Mouse (Mus musculus) intestine, postnatal 0 days (tissue): ENCODE results near the gene Adamtsl4. TPM values are rescaled to one million over a fixed set of nuclear protein-coding genes. Genes with fewer than 3 reads are reported as not detected.

Source experiments
- ATAC-seq: fragments of 200-750 bp; cut with Nextera tagmentation; 2 replicates; pipeline ENCODE4 v1.8.0; 2017; ENCODE audit warnings: mild to moderate bottlenecking, moderate TSS enrichment, moderate library complexity
- H3K27ac ChIP-seq: fragments of 300-500 bp; sonication (generic); 2 replicates; pipeline ENCODE4 v1.5.1; 2014; ENCODE audit warnings: mild to moderate bottlenecking, low read depth, low read length, moderate library complexity
- H3K27me3 ChIP-seq: fragments of 300-500 bp; sonication (generic); replicated peaks from 2 replicates; pipeline ENCODE4 v1.6.1; 2014; ENCODE audit warnings: low read length, mixed read lengths; ENCODE audit not compliant: control insufficient read depth, insufficient read depth
- H3K36me3 ChIP-seq: fragments of 300-500 bp; sonication (generic); 2 replicates; pipeline ENCODE4 v1.6.1; 2014; ENCODE audit warnings: mild to moderate bottlenecking, moderate library complexity; ENCODE audit not compliant: control insufficient read depth, insufficient read depth
- H3K4me1 ChIP-seq: fragments of 300-500 bp; sonication (generic); replicated peaks from 2 replicates; pipeline ENCODE4 v1.6.1; 2014; ENCODE audit warnings: antibody characterized with exemption, low read length, mixed read lengths; ENCODE audit not compliant: control insufficient read depth, insufficient read depth
- H3K4me2 ChIP-seq: fragments of 300-500 bp; sonication (generic); replicated peaks from 2 replicates; pipeline ENCODE4 v1.6.1; 2014; ENCODE audit warnings: low read depth, mild to moderate bottlenecking, moderate library complexity
- H3K4me3 ChIP-seq: fragments of 300-500 bp; sonication (generic); 2 replicates; pipeline ENCODE4 v1.5.1; 2014; ENCODE audit warnings: low read depth, low read length
- H3K9ac ChIP-seq: fragments of 300-500 bp; sonication (generic); 2 replicates; pipeline ENCODE4 v1.6.1; 2014; ENCODE audit warnings: mild to moderate bottlenecking, low read depth, low read length
- H3K9me3 ChIP-seq: fragments of 300-500 bp; sonication (generic); 2 replicates; pipeline ENCODE4 v1.6.1; 2016; ENCODE audit warnings: mixed run types; ENCODE audit not compliant: control insufficient read depth
- CTCF ChIP-seq: sonication (generic); IDR thresholded peaks from 2 replicates; pipeline ENCODE4 v1.5.1; 2016; ENCODE audit warnings: low read depth, mild to moderate bottlenecking, control low read depth, antibody characterized with exemption, moderate library complexity
- WGBS: fragments of 180-500 bp; shearing (Covaris S2); extraction: QIAGEN DNeasy Blood & Tissue Kit; methylation state at CpG from one replicate; pipeline ENCODE4 v1.1.7; 2014; 5-methylcytosine and 5-hydroxymethylcytosine counted together
- polyA plus RNA-seq: library from polyadenylated mRNA; unstranded; fragments of >200 nt; fragmentation: Nextera tagmentation; extraction: Ambion mirVana; gene quantifications from 2 replicates; pipeline ENCODE4 v1.2.1, GENCODE M21; 2015

The Adamtsl4 gene
- polyA plus RNA-seq, 1 experiment from 2014 or later, result 3.8 TPM

DNA sequence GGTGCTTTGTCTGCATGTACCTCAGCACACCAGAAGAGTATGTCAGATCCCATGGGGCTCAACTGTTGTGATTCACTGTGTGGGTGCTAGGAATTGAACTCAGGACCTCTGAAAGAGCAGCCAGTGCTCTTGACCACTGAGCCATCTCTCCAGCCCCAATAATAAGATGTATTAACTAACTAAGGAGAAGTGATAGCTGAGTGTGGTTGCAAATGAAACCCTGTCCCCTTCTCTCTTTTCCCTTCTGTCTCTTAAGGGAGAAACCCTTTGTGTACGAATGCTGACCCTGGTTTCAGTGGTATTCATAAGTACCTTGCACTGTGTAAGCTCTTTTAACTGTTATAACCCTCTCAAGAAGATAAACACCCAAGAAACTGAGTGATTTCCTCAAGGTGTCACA is 28.4 kb upstream of the Adamtsl4 start:
- 0 out of 2 replicates have a peak, but pooled peaks cover 6% of the 10 kb centered on the region for H3K9me3 ChIP-seq
- no peak overlapping the region for H3K9ac ChIP-seq
- H3K27ac ChIP-seq, result no peak overlapping the region
- TF ChIP-seq CTCF, result no peak
- no peaks in the 10 kb centered on the region for H3K36me3 ChIP-seq
- H3K4me1 ChIP-seq, result no peaks in the 10 kb centered on the region
- no peak overlapping the region for H3K4me2 ChIP-seq
- WGBS, result 90% methylated on average over 1 of the region's 1 CpGs
- H3K27me3 ChIP-seq, result no peaks in the 10 kb centered on the region
- ATAC-seq, result no peak
- no peak overlapping the region for H3K4me3 ChIP-seq

DNA sequence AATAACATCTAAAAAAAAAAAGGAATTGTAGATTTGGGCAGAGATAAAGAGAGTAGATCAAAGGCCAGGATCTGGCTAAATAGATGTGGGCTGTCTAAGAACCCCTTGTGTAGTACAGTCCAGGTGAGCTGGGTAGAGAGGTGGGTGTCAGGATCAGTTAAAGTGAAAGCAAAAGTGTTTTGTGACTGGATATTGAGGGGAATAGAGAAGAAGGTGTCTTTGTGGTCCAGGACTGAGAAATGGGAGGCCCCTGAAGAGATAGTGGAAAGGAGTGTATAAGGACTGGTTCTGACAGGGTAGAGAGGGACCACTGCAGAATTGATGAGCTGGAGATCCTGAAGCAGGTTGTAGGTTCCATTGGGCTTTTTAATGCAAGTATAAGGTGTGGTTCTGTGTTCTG is 22.2 kb upstream of the Adamtsl4 start:
- TF ChIP-seq CTCF, result no peak
- ATAC-seq, result no peak
- H3K27ac ChIP-seq, result no peak overlapping the region

DNA sequence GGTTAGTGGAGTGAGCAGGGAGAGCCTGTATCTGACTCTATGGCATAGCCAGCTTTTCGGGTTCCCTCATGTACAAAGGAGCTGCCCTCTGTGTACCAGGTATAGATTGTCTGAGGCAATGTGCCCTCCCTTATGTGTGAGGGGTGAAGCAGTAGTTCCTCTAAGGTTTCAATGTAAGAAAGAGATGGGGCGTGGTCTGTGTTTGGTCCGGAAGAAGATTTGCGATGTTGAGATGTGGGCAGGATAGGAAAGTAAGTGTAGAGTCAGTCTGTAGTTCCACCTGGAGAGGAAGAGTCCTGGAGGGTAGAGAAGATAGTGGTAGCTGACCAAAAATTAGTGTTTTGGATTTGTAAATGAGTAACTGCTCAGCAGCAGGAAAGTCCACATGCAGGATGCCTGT is 21.3 kb upstream of the Adamtsl4 start:
- Histone ChIP-seq H3K9ac (no peak overlapping the region), H3K9me3 (0 out of 2 replicates have a peak, but pooled peaks cover 6% of the 10 kb centered on the region), H3K36me3 (no peaks in the 10 kb centered on the region), H3K4me3 (no peak overlapping the region), H3K27ac (no peak overlapping the region), H3K27me3 (no peaks in the 10 kb centered on the region), H3K4me2 (no peak overlapping the region), H3K4me1 (no peaks in the 10 kb centered on the region)
- ATAC-seq, result no peak
- no peak for TF ChIP-seq CTCF
- 86% methylated on average over 4 of the region's 4 CpGs for WGBS

More for the DNA sequence above, 22.2 kb upstream of the Adamtsl4 start:
- Histone ChIP-seq H3K27me3 (no peaks in the 10 kb centered on the region), H3K4me2 (no peak overlapping the region), H3K9me3 (0 out of 2 replicates have a peak, but pooled peaks cover 6% of the 10 kb centered on the region), H3K4me3 (no peak overlapping the region), H3K36me3 (no peaks in the 10 kb centered on the region), H3K4me1 (no peaks in the 10 kb centered on the region), H3K9ac (no peak overlapping the region)

DNA sequence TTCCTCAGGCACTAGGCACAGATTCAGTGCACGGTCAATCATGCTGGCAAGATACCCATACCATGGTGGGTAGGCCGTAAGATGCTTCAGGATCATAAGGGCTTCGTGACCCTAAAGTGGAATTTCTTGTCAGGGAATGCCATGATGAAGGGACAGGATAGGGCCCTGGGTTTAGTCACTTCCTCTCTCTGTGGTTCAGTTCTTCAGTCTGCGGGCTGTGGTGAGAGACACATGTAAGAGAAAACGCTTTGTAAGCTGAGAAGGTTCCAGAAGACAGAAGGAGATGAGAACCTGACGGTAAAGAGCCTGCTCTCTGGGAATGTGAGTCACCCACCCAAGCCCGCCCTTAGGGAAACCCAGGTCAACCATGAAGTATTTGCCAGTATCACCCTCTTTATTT is 19.8 kb upstream of the Adamtsl4 start:
- H3K27me3 ChIP-seq, result no peaks in the 10 kb centered on the region
- H3K4me1 ChIP-seq, result no peaks in the 10 kb centered on the region
- H3K4me2 ChIP-seq, result no peak overlapping the region
- no peaks in the 10 kb centered on the region for H3K9me3 ChIP-seq
- no peaks in the 10 kb centered on the region for H3K36me3 ChIP-seq
- no peak for TF ChIP-seq CTCF
- no peak overlapping the region for H3K4me3 ChIP-seq
- H3K27ac ChIP-seq, result no peak overlapping the region
- H3K9ac ChIP-seq, result no peak overlapping the region
- ATAC-seq, result no peak
- WGBS, result 91% methylated on average over 7 of the region's 7 CpGs

DNA sequence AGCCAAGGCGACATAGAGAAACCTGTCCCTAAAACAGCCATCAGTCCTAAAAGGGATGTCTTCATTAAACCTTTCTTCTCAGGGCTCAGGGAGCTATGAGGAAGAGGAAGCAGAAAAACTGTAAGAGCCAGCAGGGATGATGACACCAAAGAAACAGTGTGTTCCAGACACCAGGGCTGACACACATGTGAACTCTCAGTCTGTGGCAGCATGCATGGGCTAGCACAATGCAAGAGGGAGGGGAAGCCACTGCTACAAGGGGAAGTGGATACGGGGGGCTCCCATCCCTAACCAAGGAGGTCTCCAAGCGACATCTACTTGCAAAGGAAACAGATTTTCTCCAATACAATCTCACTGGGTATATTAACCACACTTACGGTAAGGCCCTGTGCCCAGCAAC is 18.6 kb upstream of the Adamtsl4 start:
- ATAC-seq, result no peak
- H3K27me3 ChIP-seq, result no peaks in the 10 kb centered on the region
- H3K9ac ChIP-seq, result no peak overlapping the region
- H3K4me1 ChIP-seq, result peaks cover 8% of the 10 kb centered on the region; the same call in 1 of the 2 replicates
- H3K27ac ChIP-seq, result no peak overlapping the region
- H3K36me3 ChIP-seq, result no peaks in the 10 kb centered on the region
- 94% methylated on average over 4 of the region's 4 CpGs for WGBS
- H3K4me2 ChIP-seq, result no peak overlapping the region
- no peak for TF ChIP-seq CTCF
- no peaks in the 10 kb centered on the region for H3K9me3 ChIP-seq
- H3K4me3 ChIP-seq, result no peak overlapping the region

DNA sequence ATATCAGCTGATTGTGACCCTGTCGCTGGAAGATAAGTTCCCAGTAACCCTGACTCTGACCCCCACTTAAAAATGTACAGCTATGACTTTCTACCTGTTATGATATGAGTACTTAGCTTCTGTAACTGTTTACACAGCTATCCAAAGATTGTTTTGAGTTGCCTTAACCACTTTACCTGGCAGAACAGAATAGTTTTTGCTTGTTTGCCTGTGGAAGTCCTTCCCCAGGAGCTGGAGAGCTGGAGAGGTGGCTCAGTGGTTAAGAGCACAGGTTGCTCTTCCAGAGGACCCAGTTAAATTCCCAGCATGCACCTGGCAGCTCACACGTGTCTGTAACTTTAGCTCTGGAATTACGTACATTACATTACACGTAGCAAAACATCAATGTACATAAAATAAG is 16.9 kb upstream of the Adamtsl4 start:
- Histone ChIP-seq H3K27me3 (no peaks in the 10 kb centered on the region), H3K4me2 (no peak overlapping the region), H3K9me3 (no peaks in the 10 kb centered on the region), H3K4me1 (peaks cover 11% of the 10 kb centered on the region; the same call in 1 of the 2 replicates), H3K36me3 (no peaks in the 10 kb centered on the region), H3K27ac (no peak overlapping the region), H3K9ac (no peak overlapping the region), H3K4me3 (no peak overlapping the region)
- WGBS, result 78% methylated on average over 4 of the region's 4 CpGs
- TF ChIP-seq CTCF, result no peak
- no peak for ATAC-seq

DNA sequence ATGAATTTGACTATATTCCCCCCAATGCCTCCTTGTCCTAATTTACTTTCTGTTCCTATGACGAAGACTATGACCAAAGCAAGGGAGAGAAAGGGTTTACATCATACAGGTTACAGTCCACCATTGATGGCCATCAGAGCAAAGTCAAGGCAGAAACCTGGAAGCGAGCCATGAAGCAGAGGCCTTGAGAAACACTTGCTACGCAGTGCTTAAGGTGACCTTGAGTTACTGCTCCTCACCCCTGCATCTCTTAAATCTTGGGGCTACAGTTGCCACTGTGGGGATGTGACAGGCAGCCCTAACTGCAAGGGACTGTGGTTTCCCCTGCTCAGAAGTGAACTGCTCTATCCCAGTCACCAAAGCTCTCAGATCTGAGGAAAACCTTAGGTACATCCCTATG is 15.6 kb upstream of the Adamtsl4 start:
- H3K4me3 ChIP-seq, result no peak overlapping the region
- no peak for ATAC-seq
- H3K27me3 ChIP-seq, result no peaks in the 10 kb centered on the region
- peaks cover 11% of the 10 kb centered on the region; the same call in 1 of the 2 replicates for H3K4me1 ChIP-seq
- no peaks in the 10 kb centered on the region for H3K36me3 ChIP-seq
- 53% methylated on average over 3 of the region's 3 CpGs for WGBS
- no peaks in the 10 kb centered on the region for H3K9me3 ChIP-seq
- H3K9ac ChIP-seq, result no peak overlapping the region
- H3K4me2 ChIP-seq, result no peak overlapping the region
- no peak overlapping the region for H3K27ac ChIP-seq
- TF ChIP-seq CTCF, result no peak
